Mouse (Mus musculus): ENCODE measurements around the gene Spink4.

The Spink4 gene

DNA sequence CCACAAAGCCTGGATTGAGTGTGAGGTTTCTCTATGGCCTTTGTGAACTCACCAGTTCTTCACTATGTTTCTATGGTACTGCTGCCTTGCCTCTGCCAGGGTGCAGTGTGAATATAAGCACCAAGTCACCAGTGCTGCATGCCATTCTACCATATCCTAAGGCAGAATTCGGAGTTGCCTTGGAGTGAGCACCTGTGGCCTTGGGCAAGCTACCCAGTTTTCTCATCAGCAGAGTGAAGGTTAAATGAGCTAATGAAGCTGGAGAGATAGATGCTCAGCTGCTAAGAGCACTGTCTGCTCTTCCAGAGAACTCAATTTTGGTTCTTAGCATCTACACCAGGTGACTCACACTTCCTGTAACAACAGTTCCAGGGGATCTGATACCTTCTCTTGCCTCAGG, 54.2 kb downstream of the Spink4 start:
- no peak overlapping the region for H3K4me3 ChIP-seq (replicated peaks; ENCODE audit: low read length)
- H3K9me3 ChIP-seq (ENCODE audit: low read length), result no peaks in the 10 kb centered on the region
- no peak for TF ChIP-seq NANOG (IDR thresholded peaks at IDR 0.05; ENCODE audit: borderline replicate concordance, low read length)
- TF ChIP-seq CTCF (conservative IDR thresholded peaks at IDR 0.05; ENCODE audit: low read length), result no peak
- no peak for TF ChIP-seq POU5F1 (IDR thresholded peaks at IDR 0.05; ENCODE audit: borderline replicate concordance, low read length)
- H3K36me3 ChIP-seq (ENCODE audit: insufficient read depth, low read length), result peaks cover 68% of the 10 kb centered on the region
- H3K4me1 ChIP-seq (replicated peaks; ENCODE audit: low read depth, low read length), result peaks cover 68% of the 10 kb centered on the region
- no peaks in the 10 kb centered on the region for H3K27me3 ChIP-seq (ENCODE audit: insufficient read depth, low read length)

- Histone ChIP-seq H3K9me3 (ENCODE audit: low read length) (no peaks in the 10 kb centered on the region), H3K4me1 (replicated peaks; ENCODE audit: low read depth, low read length) (peaks cover 78% of the 10 kb centered on the region), H3K36me3 (ENCODE audit: insufficient read depth, low read length) (peaks cover 85% of the 10 kb centered on the region), H3K27me3 (ENCODE audit: insufficient read depth, low read length) (no peaks in the 10 kb centered on the region), H3K4me3 (replicated peaks; ENCODE audit: low read length) (no peak overlapping the region)
- no peak for TF ChIP-seq NANOG (IDR thresholded peaks at IDR 0.05; ENCODE audit: borderline replicate concordance, low read length)
- TF ChIP-seq CTCF (conservative IDR thresholded peaks at IDR 0.05; ENCODE audit: low read length), result no peak
- no peak for TF ChIP-seq POU5F1 (IDR thresholded peaks at IDR 0.05; ENCODE audit: borderline replicate concordance, low read length)
These were observed 55.8 kb downstream of the Spink4 start for GRCm38 (mm10) chr4:40975678-40976077.

DNA sequence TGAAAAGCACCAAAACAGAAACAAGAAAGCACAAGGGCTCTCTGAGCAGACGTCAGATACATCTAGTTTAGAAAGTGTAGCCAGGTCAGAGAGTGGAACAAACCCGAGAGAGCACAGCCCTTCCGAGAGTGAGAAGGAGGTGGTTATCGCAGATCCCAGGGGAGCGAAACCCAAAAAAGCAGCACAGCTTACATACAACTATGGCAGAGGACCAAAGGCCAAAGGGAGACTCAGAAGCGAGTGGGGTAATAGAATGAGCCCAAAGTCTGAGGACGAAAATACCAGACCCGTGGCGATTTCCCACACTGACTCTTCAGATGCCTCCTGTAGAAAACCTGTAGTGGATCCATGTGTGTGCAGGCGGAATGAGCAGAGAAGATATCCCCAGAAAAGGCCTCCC, 56.8 kb downstream of the Spink4 start:
- H3K4me3 ChIP-seq (replicated peaks; ENCODE audit: low read length), result no peak overlapping the region
- TF ChIP-seq POU5F1 (IDR thresholded peaks at IDR 0.05; ENCODE audit: borderline replicate concordance, low read length) (no peak), CTCF (conservative IDR thresholded peaks at IDR 0.05; ENCODE audit: low read length) (no peak), NANOG (IDR thresholded peaks at IDR 0.05; ENCODE audit: borderline replicate concordance, low read length) (no peak)
- peaks cover 88% of the 10 kb centered on the region for H3K4me1 ChIP-seq (replicated peaks; ENCODE audit: low read depth, low read length)
- peaks cover 94% of the 10 kb centered on the region for H3K36me3 ChIP-seq (ENCODE audit: insufficient read depth, low read length)
- H3K9me3 ChIP-seq (ENCODE audit: low read length), result no peaks in the 10 kb centered on the region
- no peaks in the 10 kb centered on the region for H3K27me3 ChIP-seq (ENCODE audit: insufficient read depth, low read length)

- peaks cover 69% of the 10 kb centered on the region for H3K4me1 ChIP-seq (replicated peaks; ENCODE audit: low read depth, low read length)
- H3K4me3 ChIP-seq (replicated peaks; ENCODE audit: low read length), result no peak overlapping the region
- no peaks in the 10 kb centered on the region for H3K27me3 ChIP-seq (ENCODE audit: insufficient read depth, low read length)
- peaks cover 98% of the 10 kb centered on the region for H3K36me3 ChIP-seq (ENCODE audit: insufficient read depth, low read length)
- no peaks in the 10 kb centered on the region for H3K9me3 ChIP-seq (ENCODE audit: low read length)
- TF ChIP-seq CTCF (conservative IDR thresholded peaks at IDR 0.05; ENCODE audit: low read length), result no peak
- no peak for TF ChIP-seq POU5F1 (IDR thresholded peaks at IDR 0.05; ENCODE audit: borderline replicate concordance, low read length)
- TF ChIP-seq NANOG (IDR thresholded peaks at IDR 0.05; ENCODE audit: borderline replicate concordance, low read length), result no peak
These were observed 59.6 kb downstream of the Spink4 start for GRCm38 (mm10) chr4:40979430-40979829.

Data from E14TG2a.4 (cell line).